Mouse (Mus musculus): ENCODE results near the gene Sos2. TPM values are rescaled to one million over a fixed set of nuclear protein-coding genes. Genes with fewer than 3 reads are reported as not detected.

The Sos2 gene
- polyA plus RNA-seq, 1 experiment from 2014 or later: 14.2 TPM

DNA sequence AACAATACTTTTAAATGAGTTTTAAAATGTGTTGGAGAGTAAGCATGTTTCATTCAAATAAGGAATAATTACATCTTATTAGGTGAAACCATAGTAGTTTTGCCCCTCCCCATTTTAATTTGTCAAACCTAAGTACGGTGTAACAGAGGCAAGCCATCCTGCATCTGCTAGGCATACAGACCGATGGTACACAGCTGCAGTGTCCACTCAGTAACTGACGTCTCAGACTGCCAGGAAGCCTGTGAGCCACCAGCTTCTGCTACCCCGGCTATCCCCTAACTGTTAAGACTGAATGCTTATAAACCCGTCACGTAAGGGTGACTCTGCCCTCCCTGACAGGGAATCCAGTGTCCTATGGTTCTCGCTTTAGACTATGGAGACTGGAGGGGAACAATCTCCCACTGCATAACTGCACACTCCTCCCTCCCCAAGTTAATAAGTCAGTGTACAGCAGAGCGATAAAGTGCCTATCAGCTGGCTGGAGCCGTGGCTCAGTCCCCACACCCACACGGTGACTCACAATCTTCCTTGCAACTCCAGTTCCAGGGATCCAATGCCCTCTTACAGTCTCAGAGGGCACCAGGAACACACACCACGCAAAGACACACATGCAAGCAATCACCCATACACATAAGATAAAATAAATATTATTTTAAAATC, 23.3 kb upstream of the Sos2 start:
- H3K27ac ChIP-seq (replicated peaks; ENCODE audit: low read depth, low read length): no peak overlapping the region
- H3K4me3 ChIP-seq (replicated peaks; ENCODE audit: low read depth, low read length): no peak overlapping the region
- H3K36me3 ChIP-seq (ENCODE audit: control insufficient read depth, insufficient read depth, low read length): 0 out of 2 replicates have a peak, but pooled peaks cover 3% of the 10 kb centered on the region
- no peaks in the 10 kb centered on the region for H3K27me3 ChIP-seq (ENCODE audit: control insufficient read depth, insufficient read depth, low read length)
- ATAC-seq (ENCODE audit: low FRiP score, low TSS enrichment) (no peak), DNase-seq (no peak)
- WGBS: 90% methylated on average over 11 of the region's 11 CpGs
- H3K4me2 ChIP-seq (ENCODE audit: low read length): no peak overlapping the region
- H3K4me1 ChIP-seq (ENCODE audit: control insufficient read depth, insufficient read depth, low read length): no peaks in the 10 kb centered on the region
- no peak overlapping the region for H3K9ac ChIP-seq (replicated peaks; ENCODE audit: low read length)
- no peaks in the 10 kb centered on the region for H3K9me3 ChIP-seq (ENCODE audit: control insufficient read depth, low read length)

DNA sequence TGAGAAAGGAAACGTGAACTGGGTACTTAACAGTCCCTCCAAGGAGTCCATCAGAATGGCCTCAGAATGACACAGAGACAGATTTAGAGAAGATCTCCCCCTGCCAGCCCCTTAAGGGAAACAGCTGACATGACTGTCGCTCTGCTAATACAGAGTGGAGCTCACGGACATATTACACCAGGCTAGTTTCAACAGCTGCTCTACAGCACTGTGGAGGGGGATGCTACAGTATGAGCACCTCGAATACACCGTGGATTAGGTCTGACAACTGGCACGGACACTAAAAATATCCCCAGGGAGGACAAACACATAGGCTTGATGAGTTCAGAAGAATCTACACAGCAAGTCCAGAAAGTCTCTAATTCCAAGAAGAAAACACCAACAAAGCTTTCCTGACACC, 16.7 kb upstream of the Sos2 start:
- no peaks in the 10 kb centered on the region for H3K4me1 ChIP-seq (ENCODE audit: control insufficient read depth, insufficient read depth, low read length)
- no peak overlapping the region for H3K4me3 ChIP-seq (replicated peaks; ENCODE audit: low read depth, low read length)
- H3K27me3 ChIP-seq (ENCODE audit: control insufficient read depth, insufficient read depth, low read length): no peaks in the 10 kb centered on the region
- H3K9me3 ChIP-seq (ENCODE audit: control insufficient read depth, low read length): no peaks in the 10 kb centered on the region
- 88% methylated on average over 6 of the region's 6 CpGs for WGBS
- H3K36me3 ChIP-seq (ENCODE audit: control insufficient read depth, insufficient read depth, low read length): 0 out of 2 replicates have a peak, but pooled peaks cover 3% of the 10 kb centered on the region
- DNase-seq: no peak
- no peak overlapping the region for H3K9ac ChIP-seq (replicated peaks; ENCODE audit: low read length)
- H3K4me2 ChIP-seq (ENCODE audit: low read length): no peak overlapping the region
- H3K27ac ChIP-seq (replicated peaks; ENCODE audit: low read depth, low read length): no peak overlapping the region
- ATAC-seq (ENCODE audit: low FRiP score, low TSS enrichment): no peak

- ATAC-seq (ENCODE audit: low FRiP score, low TSS enrichment): no peak
- Histone ChIP-seq H3K9me3 (ENCODE audit: control insufficient read depth, low read length) (no peaks in the 10 kb centered on the region), H3K4me3 (replicated peaks; ENCODE audit: low read depth, low read length) (no peak overlapping the region), H3K9ac (replicated peaks; ENCODE audit: low read length) (no peak overlapping the region), H3K4me2 (ENCODE audit: low read length) (no peak overlapping the region), H3K27ac (replicated peaks; ENCODE audit: low read depth, low read length) (no peak overlapping the region), H3K4me1 (ENCODE audit: control insufficient read depth, insufficient read depth, low read length) (no peaks in the 10 kb centered on the region), H3K36me3 (ENCODE audit: control insufficient read depth, insufficient read depth, low read length) (0 out of 2 replicates have a peak, but pooled peaks cover 3% of the 10 kb centered on the region), H3K27me3 (ENCODE audit: control insufficient read depth, insufficient read depth, low read length) (no peaks in the 10 kb centered on the region)
- WGBS: 82% methylated on average over 5 of the region's 5 CpGs
- DNase-seq: peak; percentile 74
Observed at GRCm38 (mm10) chr12:69696746-69697145, 15.1 kb upstream of the Sos2 start.

DNA sequence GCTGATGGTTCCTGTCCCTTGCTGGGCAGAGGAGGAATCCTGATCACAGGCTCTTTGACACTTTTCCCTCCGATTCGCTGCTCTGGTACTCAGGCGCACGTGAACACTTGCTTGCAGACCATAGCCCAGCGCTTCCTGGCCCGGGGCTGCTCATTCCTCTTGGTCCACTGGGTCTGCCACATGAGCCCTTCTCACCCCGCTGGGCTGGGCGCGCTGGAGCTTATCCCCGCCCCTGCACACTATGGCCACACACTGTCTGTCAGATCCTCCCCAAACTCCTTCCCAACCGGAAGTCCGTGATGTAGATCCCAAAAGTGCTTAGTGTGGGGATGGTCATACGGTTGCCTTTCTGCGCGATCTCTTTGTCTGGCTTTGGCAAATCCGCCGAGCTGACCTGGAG, 11.8 kb upstream of the Sos2 start:
- no peak overlapping the region for H3K27ac ChIP-seq (replicated peaks; ENCODE audit: low read depth, low read length)
- no peaks in the 10 kb centered on the region for H3K36me3 ChIP-seq (ENCODE audit: control insufficient read depth, insufficient read depth, low read length)
- H3K4me3 ChIP-seq (replicated peaks; ENCODE audit: low read depth, low read length): no peak overlapping the region
- no peaks in the 10 kb centered on the region for H3K9me3 ChIP-seq (ENCODE audit: control insufficient read depth, low read length)
- no peaks in the 10 kb centered on the region for H3K4me1 ChIP-seq (ENCODE audit: control insufficient read depth, insufficient read depth, low read length)
- WGBS: 68% methylated on average over 17 of the region's 17 CpGs
- H3K9ac ChIP-seq (replicated peaks; ENCODE audit: low read length): no peak overlapping the region
- no peak for ATAC-seq (ENCODE audit: low FRiP score, low TSS enrichment)
- no peak for DNase-seq
- no peaks in the 10 kb centered on the region for H3K27me3 ChIP-seq (ENCODE audit: control insufficient read depth, insufficient read depth, low read length)
- no peak overlapping the region for H3K4me2 ChIP-seq (ENCODE audit: low read length)

DNA sequence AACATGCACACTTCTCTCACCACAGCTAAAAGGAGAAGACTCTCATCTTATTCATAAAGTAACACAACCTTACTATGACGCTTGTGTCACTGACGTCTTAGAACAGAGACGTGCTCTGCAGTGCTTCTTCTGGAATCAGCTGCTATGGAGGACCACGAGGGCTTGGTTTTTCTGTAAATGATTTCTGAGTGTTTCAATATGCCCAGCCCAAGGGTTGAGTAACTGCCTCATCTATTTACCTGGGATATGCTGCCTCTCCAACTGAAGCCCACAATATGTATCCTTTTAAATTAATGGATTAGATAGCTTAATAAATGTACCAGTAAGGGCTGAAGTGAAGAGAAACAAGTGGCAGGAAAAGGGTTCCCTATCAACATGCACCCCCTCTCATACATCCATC, 9.1 kb upstream of the Sos2 start:
- 96% methylated on average over 4 of the region's 4 CpGs for WGBS
- ATAC-seq (ENCODE audit: low FRiP score, low TSS enrichment): no peak

GRCm38 (mm10) chr12:69689094-69689493, 7.4 kb upstream of the Sos2 start:
- H3K4me3 ChIP-seq (replicated peaks; ENCODE audit: low read depth, low read length): no peak overlapping the region
- DNase-seq (no peak), ATAC-seq (ENCODE audit: low FRiP score, low TSS enrichment) (no peak)
- H3K4me1 ChIP-seq (ENCODE audit: control insufficient read depth, insufficient read depth, low read length): no peaks in the 10 kb centered on the region
- H3K4me2 ChIP-seq (ENCODE audit: low read length): no peak overlapping the region
- no peaks in the 10 kb centered on the region for H3K9me3 ChIP-seq (ENCODE audit: control insufficient read depth, low read length)
- H3K9ac ChIP-seq (replicated peaks; ENCODE audit: low read length): no peak overlapping the region
- no peak overlapping the region for H3K27ac ChIP-seq (replicated peaks; ENCODE audit: low read depth, low read length)
- H3K27me3 ChIP-seq (ENCODE audit: control insufficient read depth, insufficient read depth, low read length): no peaks in the 10 kb centered on the region
- H3K36me3 ChIP-seq (ENCODE audit: control insufficient read depth, insufficient read depth, low read length): no peaks in the 10 kb centered on the region

More for the DNA sequence above, 9.1 kb upstream of the Sos2 start:
- H3K4me2 ChIP-seq (ENCODE audit: low read length): no peak overlapping the region
- no peak overlapping the region for H3K27ac ChIP-seq (replicated peaks; ENCODE audit: low read depth, low read length)
- no peaks in the 10 kb centered on the region for H3K9me3 ChIP-seq (ENCODE audit: control insufficient read depth, low read length)
- no peaks in the 10 kb centered on the region for H3K27me3 ChIP-seq (ENCODE audit: control insufficient read depth, insufficient read depth, low read length)
- H3K4me3 ChIP-seq (replicated peaks; ENCODE audit: low read depth, low read length): no peak overlapping the region
- no peaks in the 10 kb centered on the region for H3K4me1 ChIP-seq (ENCODE audit: control insufficient read depth, insufficient read depth, low read length)
- H3K9ac ChIP-seq (replicated peaks; ENCODE audit: low read length): no peak overlapping the region
- DNase-seq: no peak
- H3K36me3 ChIP-seq (ENCODE audit: control insufficient read depth, insufficient read depth, low read length): no peaks in the 10 kb centered on the region

DNA sequence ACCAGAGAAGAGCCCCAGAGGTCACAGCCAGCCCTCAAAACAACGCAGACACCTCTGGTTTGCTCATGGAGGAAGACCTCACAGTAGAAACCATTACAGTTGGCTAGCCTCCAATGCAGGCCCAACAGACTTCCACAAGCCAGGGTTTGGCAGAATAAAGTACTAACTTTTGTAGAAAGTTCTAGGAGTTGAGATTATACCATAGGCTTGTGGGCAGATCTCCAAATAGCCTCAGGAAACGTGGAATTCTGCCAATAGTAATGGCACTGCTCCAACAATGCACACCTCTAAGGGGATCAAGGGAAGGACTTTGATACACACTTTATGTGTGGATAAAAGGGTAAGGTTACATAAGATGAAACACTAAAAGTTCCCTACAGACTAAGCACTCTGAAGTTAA, 6.7 kb upstream of the Sos2 start:
- Histone ChIP-seq H3K4me1 (ENCODE audit: control insufficient read depth, insufficient read depth, low read length) (no peaks in the 10 kb centered on the region), H3K4me2 (ENCODE audit: low read length) (no peak overlapping the region), H3K9me3 (ENCODE audit: control insufficient read depth, low read length) (no peaks in the 10 kb centered on the region), H3K27me3 (ENCODE audit: control insufficient read depth, insufficient read depth, low read length) (no peaks in the 10 kb centered on the region), H3K27ac (replicated peaks; ENCODE audit: low read depth, low read length) (no peak overlapping the region), H3K9ac (replicated peaks; ENCODE audit: low read length) (no peak overlapping the region), H3K4me3 (replicated peaks; ENCODE audit: low read depth, low read length) (no peak overlapping the region), H3K36me3 (ENCODE audit: control insufficient read depth, insufficient read depth, low read length) (no peaks in the 10 kb centered on the region)
- ATAC-seq (ENCODE audit: low FRiP score, low TSS enrichment) (no peak), DNase-seq (peak; percentile 27)
- WGBS: 82% methylated on average over 2 of the region's 2 CpGs

GRCm38 (mm10) chr12:69683537-69683936, 1.9 kb upstream of the Sos2 start:
- H3K9me3 ChIP-seq (ENCODE audit: control insufficient read depth, low read length): no peaks in the 10 kb centered on the region
- no peak overlapping the region for H3K27ac ChIP-seq (replicated peaks; ENCODE audit: low read depth, low read length)
- peaks cover 9% of the 10 kb centered on the region for H3K4me1 ChIP-seq (ENCODE audit: control insufficient read depth, insufficient read depth, low read length)
- H3K36me3 ChIP-seq (ENCODE audit: control insufficient read depth, insufficient read depth, low read length): no peaks in the 10 kb centered on the region
- no peak overlapping the region for H3K4me2 ChIP-seq (ENCODE audit: low read length)
- H3K9ac ChIP-seq (replicated peaks; ENCODE audit: low read length): no peak overlapping the region
- ATAC-seq (ENCODE audit: low FRiP score, low TSS enrichment): no peak
- 51% methylated on average over 10 of the region's 10 CpGs for WGBS
- no peak overlapping the region for H3K4me3 ChIP-seq (replicated peaks; ENCODE audit: low read depth, low read length)
- DNase-seq: peak; percentile 49
- H3K27me3 ChIP-seq (ENCODE audit: control insufficient read depth, insufficient read depth, low read length): no peaks in the 10 kb centered on the region

- Histone ChIP-seq H3K4me2 (ENCODE audit: low read length) (peak overlapping the region; percentile 72), H3K4me3 (replicated peaks; ENCODE audit: low read depth, low read length) (peak overlapping the region; percentile 84), H3K4me1 (ENCODE audit: control insufficient read depth, insufficient read depth, low read length) (peaks cover 9% of the 10 kb centered on the region), H3K27ac (replicated peaks; ENCODE audit: low read depth, low read length) (no peak overlapping the region), H3K9ac (replicated peaks; ENCODE audit: low read length) (no peak overlapping the region), H3K36me3 (ENCODE audit: control insufficient read depth, insufficient read depth, low read length) (no peaks in the 10 kb centered on the region), H3K27me3 (ENCODE audit: control insufficient read depth, insufficient read depth, low read length) (no peaks in the 10 kb centered on the region), H3K9me3 (ENCODE audit: control insufficient read depth, low read length) (no peaks in the 10 kb centered on the region)
- 48% methylated on average over 14 of the region's 14 CpGs for WGBS
- ATAC-seq (ENCODE audit: low FRiP score, low TSS enrichment) (no peak), DNase-seq (peak; percentile 31)
Observed at GRCm38 (mm10) chr12:69682788-69683419, 1.3 kb upstream of the Sos2 start.
